Mouse (Mus musculus) bone marrow macrophage, adult 2 months (primary cell): ENCODE measurements around the gene Swap70.

ENCODE experiments used
- CTCF ChIP-seq: IDR thresholded peaks from 2 replicates; pipeline ENCODE4 v1.5.1; 2012; ENCODE audit warnings: low read depth, mild to moderate bottlenecking, low read length, moderate library complexity
- POLR2A ChIP-seq: IDR thresholded peaks from 2 replicates; pipeline ENCODE4 v1.6.1; 2012; ENCODE audit warnings: mild to moderate bottlenecking, low read depth, low read length, borderline replicate concordance

GRCm38 (mm10) chr7:110298739-110299410 is 77.4 kb downstream of the Swap70 start:
- TF ChIP-seq CTCF (no peak), POLR2A (no peak)
